Mouse (Mus musculus) intestine, embryonic 14.5 days (tissue): ENCODE data around the gene Diexf. TPM values are rescaled to one million over a fixed set of nuclear protein-coding genes. Genes with fewer than 3 reads are reported as not detected.

Source experiments
- ATAC-seq: fragments of 200-750 bp; cut with Nextera tagmentation; replicated peaks from 2 replicates; pipeline ENCODE4 v1.8.0; 2017; ENCODE audit warnings: low read depth, moderate number of reproducible peaks, moderate TSS enrichment, moderate library complexity; ENCODE audit not compliant: low FRiP score, low TSS enrichment
- DNase-seq: peaks from one replicate; pipeline ENCODE4 v3.0.0-alpha.2; 2018; ENCODE audit warnings: low spot score
- H3K27ac ChIP-seq: fragments of 300-500 bp; sonication (generic); 2 replicates; pipeline ENCODE4 v1.5.1; 2014; ENCODE audit warnings: low read depth, mild to moderate bottlenecking, control low read depth
- H3K27me3 ChIP-seq: fragments of 300-500 bp; sonication (generic); replicated peaks from 2 replicates; pipeline ENCODE4 v1.6.1; 2014; ENCODE audit warnings: low read length, control low read depth; ENCODE audit not compliant: control insufficient read depth, insufficient read depth
- H3K36me3 ChIP-seq: fragments of 300-500 bp; sonication (generic); 2 replicates; pipeline ENCODE4 v1.6.1; 2014; ENCODE audit warnings: low read length, control low read depth; ENCODE audit not compliant: control insufficient read depth, insufficient read depth
- H3K4me1 ChIP-seq: fragments of 300-500 bp; sonication (generic); replicated peaks from 2 replicates; pipeline ENCODE4 v1.6.1; 2014; ENCODE audit warnings: low read length, control low read depth, mixed read lengths; ENCODE audit not compliant: control insufficient read depth, insufficient read depth
- H3K4me2 ChIP-seq: fragments of 300-500 bp; sonication (generic); 2 replicates; pipeline ENCODE4 v1.6.1; 2014; ENCODE audit warnings: low read length
- H3K4me3 ChIP-seq: fragments of 300-500 bp; sonication (generic); 2 replicates; pipeline ENCODE4 v1.5.1; 2014; ENCODE audit warnings: low read depth, low read length, control low read depth, mixed read lengths
- H3K9ac ChIP-seq: fragments of 300-500 bp; sonication (generic); 2 replicates; pipeline ENCODE4 v1.6.1; 2014; ENCODE audit warnings: mild to moderate bottlenecking, low read length
- H3K9me3 ChIP-seq: fragments of 300-500 bp; sonication (generic); 2 replicates; pipeline ENCODE4 v1.6.1; 2016; ENCODE audit warnings: low read length, control low read depth; ENCODE audit not compliant: control insufficient read depth
- WGBS: fragments of 180-500 bp; shearing (Covaris S2); extraction: QIAGEN DNeasy Blood & Tissue Kit; methylation state at CpG from one replicate; pipeline ENCODE4 v1.1.7; 2014; 5-methylcytosine and 5-hydroxymethylcytosine counted together
- polyA plus RNA-seq: library from polyadenylated mRNA; unstranded; fragments of >200 nt; fragmentation: Nextera tagmentation; extraction: Ambion mirVana; gene quantifications from 2 replicates; pipeline ENCODE4 v1.2.1, GENCODE M21; 2014

Diexf gene
- polyA plus RNA-seq, 1 experiment from 2014 or later: 11.2 TPM

DNA sequence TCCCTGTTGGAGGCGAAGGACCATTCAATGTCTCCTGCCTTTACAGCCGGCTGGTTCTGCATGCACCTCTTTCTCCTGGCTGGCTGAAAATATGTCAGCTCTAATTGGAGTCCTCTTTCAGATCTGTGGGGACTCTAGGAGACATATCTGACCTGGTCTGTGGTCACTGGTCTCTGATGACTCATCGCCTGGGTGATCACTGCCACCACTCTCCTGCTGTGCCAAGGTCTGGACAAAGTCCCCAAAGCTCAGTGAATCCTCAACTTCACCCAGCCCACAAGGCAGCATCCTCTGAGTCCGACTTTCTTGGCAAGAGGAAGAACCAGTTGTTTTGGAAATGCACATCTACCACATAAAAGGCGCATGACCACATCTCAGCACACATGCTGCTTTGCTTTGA is 27.5 kb downstream of the Diexf start:
- H3K9ac ChIP-seq: no peak overlapping the region
- ATAC-seq (no peak), DNase-seq (no peak)
- no peak overlapping the region for H3K4me2 ChIP-seq
- H3K27me3 ChIP-seq: no peaks in the 10 kb centered on the region
- H3K36me3 ChIP-seq: peaks cover 35% of the 10 kb centered on the region
- no peak overlapping the region for H3K27ac ChIP-seq
- H3K9me3 ChIP-seq: no peaks in the 10 kb centered on the region
- 93% methylated on average over 5 of the region's 5 CpGs for WGBS
- H3K4me1 ChIP-seq: no peaks in the 10 kb centered on the region
- H3K4me3 ChIP-seq: no peak overlapping the region

DNA sequence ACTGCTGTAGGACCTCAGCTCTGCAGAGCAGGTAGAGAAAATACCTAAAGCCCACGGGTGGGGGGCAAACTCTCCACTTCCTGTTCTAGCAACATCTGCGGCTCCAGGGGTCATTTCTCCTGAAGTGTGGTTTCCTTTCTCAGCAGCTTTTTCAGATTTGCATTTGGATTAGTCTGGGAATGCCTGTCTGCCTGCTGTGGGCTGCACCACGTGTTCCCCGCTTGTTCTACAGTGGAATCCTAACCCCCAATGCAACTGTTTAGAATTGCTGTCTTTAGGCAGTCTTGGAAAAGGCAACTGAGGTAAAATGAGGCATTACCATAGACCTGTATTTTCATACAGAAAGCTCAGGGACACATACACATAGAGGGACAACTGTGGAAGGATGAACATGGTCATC is 28.0 kb downstream of the Diexf start:
- no peak for DNase-seq

DNA sequence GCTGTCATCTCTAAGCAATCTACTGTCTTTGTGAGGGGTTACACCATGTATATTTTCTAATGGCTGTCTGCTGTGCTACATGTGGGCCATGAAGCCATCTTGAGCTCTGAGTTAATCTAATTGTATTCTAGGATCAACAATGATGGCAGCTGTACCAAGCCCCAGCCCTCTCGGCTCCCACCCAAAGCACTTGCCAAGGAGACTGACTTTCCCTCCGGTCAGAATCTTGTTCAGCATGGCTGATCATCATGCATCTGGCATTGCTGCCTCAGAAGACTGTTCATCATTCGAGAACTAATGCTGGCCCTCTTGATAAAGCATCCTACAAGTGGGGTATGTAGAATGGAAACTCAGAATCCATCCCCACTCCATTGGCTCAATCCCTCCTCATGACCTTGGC is 31.1 kb downstream of the Diexf start:
- Histone ChIP-seq H3K9ac (no peak overlapping the region), H3K9me3 (no peaks in the 10 kb centered on the region), H3K4me1 (no peaks in the 10 kb centered on the region), H3K27me3 (no peaks in the 10 kb centered on the region), H3K36me3 (no peaks in the 10 kb centered on the region), H3K4me2 (no peak overlapping the region), H3K4me3 (no peak overlapping the region), H3K27ac (no peak overlapping the region)
- DNase-seq (no peak), ATAC-seq (no peak)
- 88% methylated on average over 3 of the region's 3 CpGs for WGBS

More for the DNA sequence above, 28.0 kb downstream of the Diexf start:
- H3K27me3 ChIP-seq: no peaks in the 10 kb centered on the region
- H3K36me3 ChIP-seq: peaks cover 30% of the 10 kb centered on the region
- no peak for ATAC-seq
- H3K9ac ChIP-seq: no peak overlapping the region
- H3K9me3 ChIP-seq: no peaks in the 10 kb centered on the region
- H3K4me2 ChIP-seq: no peak overlapping the region
- H3K27ac ChIP-seq: no peak overlapping the region
- no peaks in the 10 kb centered on the region for H3K4me1 ChIP-seq
- H3K4me3 ChIP-seq: no peak overlapping the region
- 46% methylated on average over 4 of the region's 4 CpGs for WGBS

DNA sequence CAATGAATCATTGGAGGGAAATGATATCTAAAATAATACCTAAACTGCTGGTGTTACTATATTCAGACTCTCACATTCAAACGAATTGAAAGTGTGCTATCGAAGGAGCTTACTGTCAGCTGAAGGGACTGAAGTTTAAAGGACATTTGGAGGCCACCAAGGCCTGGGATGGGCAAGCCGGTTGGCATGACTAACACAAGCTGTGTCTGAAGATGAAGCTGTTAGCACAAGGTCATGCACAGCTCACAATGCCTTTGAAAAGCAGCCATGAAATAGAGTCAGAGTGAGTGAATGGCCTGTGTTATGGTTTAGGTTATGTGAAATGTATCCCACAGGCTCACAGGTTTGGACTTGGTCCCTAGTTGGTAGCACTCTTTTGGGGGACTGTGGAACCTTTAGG is 36.5 kb downstream of the Diexf start:
- 90% methylated on average over 3 of the region's 3 CpGs for WGBS
- Histone ChIP-seq H3K9me3 (no peaks in the 10 kb centered on the region), H3K27ac (no peak overlapping the region), H3K27me3 (no peaks in the 10 kb centered on the region), H3K4me1 (no peaks in the 10 kb centered on the region), H3K36me3 (no peaks in the 10 kb centered on the region), H3K9ac (no peak overlapping the region), H3K4me3 (no peak overlapping the region), H3K4me2 (no peak overlapping the region)
- ATAC-seq: no peak
- no peak for DNase-seq

DNA sequence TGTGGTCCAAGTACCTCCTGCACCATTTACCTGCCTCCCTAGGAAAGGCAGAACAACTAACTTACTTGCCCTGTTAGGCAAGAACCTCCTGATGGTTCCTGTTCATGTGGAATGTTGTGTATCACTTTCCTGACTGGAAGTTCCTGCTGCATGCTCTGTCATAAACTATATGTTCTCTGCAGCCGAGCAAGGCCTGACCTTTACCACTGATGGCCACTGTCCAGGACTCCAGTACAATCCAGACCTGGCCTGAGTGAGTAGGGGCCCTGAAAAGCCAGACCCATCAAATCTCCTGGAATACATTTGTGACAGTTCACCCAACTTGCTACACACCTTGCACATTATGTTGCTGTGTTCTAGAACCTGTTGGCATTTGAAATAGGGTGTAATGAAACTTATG is 37.3 kb downstream of the Diexf start:
- Histone ChIP-seq H3K9ac (no peak overlapping the region), H3K4me1 (no peaks in the 10 kb centered on the region), H3K4me3 (no peak overlapping the region), H3K9me3 (no peaks in the 10 kb centered on the region), H3K4me2 (no peak overlapping the region), H3K27me3 (no peaks in the 10 kb centered on the region), H3K36me3 (no peaks in the 10 kb centered on the region), H3K27ac (no peak overlapping the region)
- WGBS: 35% methylated on average over 1 of the region's 1 CpGs
- DNase-seq: no peak
- no peak for ATAC-seq

DNA sequence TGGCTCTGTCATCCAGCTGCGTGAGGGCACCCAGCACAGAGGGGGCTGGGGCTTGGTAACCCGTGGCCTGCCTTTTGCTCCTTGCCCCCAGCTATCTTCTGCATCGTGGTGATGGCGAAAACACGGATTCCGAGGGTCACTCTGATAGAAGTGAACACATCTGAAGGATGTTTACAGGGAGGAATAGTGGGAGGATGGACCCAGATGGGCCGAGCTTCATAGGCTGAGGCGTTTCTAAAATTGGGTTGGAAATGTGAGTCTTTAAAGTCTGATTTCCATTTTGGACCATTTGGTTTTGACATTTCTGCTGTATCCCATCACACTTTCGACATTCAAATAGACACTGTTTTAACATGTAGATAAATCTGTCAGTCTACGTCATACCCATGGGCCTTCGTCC is 39.2 kb downstream of the Diexf start:
- Histone ChIP-seq H3K9me3 (no peaks in the 10 kb centered on the region), H3K4me1 (peaks cover 10% of the 10 kb centered on the region), H3K36me3 (no peaks in the 10 kb centered on the region), H3K4me2 (no peak overlapping the region), H3K27me3 (no peaks in the 10 kb centered on the region), H3K4me3 (no peak overlapping the region), H3K27ac (no peak overlapping the region), H3K9ac (no peak overlapping the region)
- ATAC-seq (no peak), DNase-seq (no peak)
- 80% methylated on average over 11 of the region's 11 CpGs for WGBS

DNA sequence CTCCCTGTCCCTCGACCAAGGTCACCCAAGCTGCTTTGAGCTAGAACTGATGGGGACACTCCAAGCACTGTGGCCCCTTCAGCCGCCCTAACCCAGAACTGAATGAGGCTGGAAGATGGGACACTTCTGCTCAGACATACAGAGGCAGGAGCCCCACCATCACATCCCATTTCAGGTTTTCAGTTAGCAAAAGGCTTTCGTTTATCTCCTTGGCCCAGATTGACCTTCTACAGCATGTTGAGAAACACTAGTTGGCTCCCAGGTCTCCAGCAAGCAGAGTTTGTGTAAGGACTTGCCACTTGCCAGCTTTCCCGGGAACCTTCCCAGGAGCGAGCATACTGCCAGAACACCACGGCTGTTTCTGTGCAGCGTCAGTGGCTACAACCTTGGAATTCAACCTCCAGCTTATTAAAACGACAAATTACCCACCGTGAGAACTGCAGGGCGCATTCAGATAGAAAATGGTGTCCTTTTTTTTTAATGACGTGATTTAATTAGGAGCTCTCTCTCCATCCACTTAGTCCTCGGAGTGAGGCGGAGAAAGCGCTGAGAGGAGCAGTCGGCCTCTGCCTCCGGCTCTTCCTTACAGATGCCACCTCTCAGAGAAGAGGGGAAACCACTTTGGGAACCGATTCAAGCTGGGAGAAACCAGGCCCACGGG is 39.7 kb downstream of the Diexf start:
- Histone ChIP-seq H3K36me3 (no peaks in the 10 kb centered on the region), H3K9me3 (no peaks in the 10 kb centered on the region), H3K4me2 (no peak overlapping the region), H3K4me1 (peaks cover 10% of the 10 kb centered on the region), H3K27ac (no peak overlapping the region), H3K4me3 (no peak overlapping the region), H3K27me3 (no peaks in the 10 kb centered on the region), H3K9ac (no peak overlapping the region)
- ATAC-seq (no peak), DNase-seq (no peak)
- 62% methylated on average over 18 of the region's 18 CpGs for WGBS

DNA sequence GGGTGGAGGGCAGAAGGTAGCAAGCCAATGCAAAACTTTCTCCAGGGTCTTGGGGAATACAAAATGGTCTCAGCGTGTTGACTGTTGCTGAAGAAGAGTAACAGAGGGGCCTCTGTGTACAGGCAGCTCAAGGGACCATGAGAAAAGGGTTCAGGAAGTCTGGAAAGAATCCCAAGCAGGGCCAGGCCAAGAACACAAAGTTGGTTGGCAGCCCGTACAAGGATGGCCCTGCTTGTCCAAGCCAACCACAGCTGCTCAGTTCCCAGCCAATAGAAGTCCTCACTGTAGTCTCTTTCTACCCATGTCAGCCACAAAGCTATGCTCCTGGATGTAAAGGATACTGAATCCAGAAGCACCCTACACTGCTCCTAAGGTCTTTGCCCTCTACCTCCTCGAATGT is 40.4 kb downstream of the Diexf start:
- Histone ChIP-seq H3K9me3 (no peaks in the 10 kb centered on the region), H3K4me3 (no peak overlapping the region)

DNA sequence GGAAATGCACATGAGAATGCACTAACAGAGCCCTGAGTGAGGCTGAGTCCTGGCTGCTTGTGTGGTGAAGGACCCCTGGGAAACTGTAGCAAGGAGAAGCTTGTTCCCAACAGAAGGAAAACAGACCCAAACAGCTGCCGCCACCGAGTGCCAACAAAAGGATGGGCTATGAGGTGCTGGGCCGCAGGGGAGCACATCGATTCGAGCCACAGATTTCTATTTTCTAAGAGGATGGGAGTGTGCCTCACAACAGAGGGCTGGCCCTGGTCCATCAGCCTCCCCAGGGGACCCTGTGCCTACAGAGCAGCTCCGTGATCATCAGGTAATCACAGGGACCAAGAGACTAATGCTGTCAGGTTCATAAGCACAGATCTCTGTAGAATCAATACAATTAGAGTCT is 40.9 kb downstream of the Diexf start:
- WGBS: 93% methylated on average over 6 of the region's 6 CpGs

More for the DNA sequence above, 40.4 kb downstream of the Diexf start:
- Histone ChIP-seq H3K4me2 (no peak overlapping the region), H3K4me1 (peaks cover 10% of the 10 kb centered on the region), H3K36me3 (no peaks in the 10 kb centered on the region), H3K27ac (no peak overlapping the region), H3K9ac (no peak overlapping the region), H3K27me3 (no peaks in the 10 kb centered on the region)
- DNase-seq: no peak
- no peak for ATAC-seq
- 67% methylated on average over 3 of the region's 3 CpGs for WGBS

More for the DNA sequence above, 40.9 kb downstream of the Diexf start:
- Histone ChIP-seq H3K9ac (no peak overlapping the region), H3K4me1 (peaks cover 10% of the 10 kb centered on the region), H3K9me3 (no peaks in the 10 kb centered on the region), H3K27ac (no peak overlapping the region), H3K36me3 (no peaks in the 10 kb centered on the region), H3K27me3 (no peaks in the 10 kb centered on the region), H3K4me3 (no peak overlapping the region), H3K4me2 (no peak overlapping the region)
- DNase-seq (no peak), ATAC-seq (no peak)
